Mouse (Mus musculus) forebrain, postnatal 0 days (tissue): ENCODE measurements around the gene Tnfrsf1a. TPM values are rescaled to one million over a fixed set of nuclear protein-coding genes. Genes with fewer than 3 reads are reported as not detected.
A peak's percentile ranks its signal among the peaks of the same experiment; 100 is the strongest.

Source experiments
- ATAC-seq: fragments of 200-750 bp; cut with Nextera tagmentation; 2 replicates; pipeline ENCODE4 v1.8.0; 2017; ENCODE audit warnings: mild to moderate bottlenecking, moderate library complexity
- DNase-seq: peaks from one replicate; pipeline ENCODE4 v3.0.0-alpha.2; 2015
- H3K27ac ChIP-seq: fragments of 300-500 bp; sonication (generic); 2 replicates; pipeline ENCODE4 v1.5.1; 2014; ENCODE audit warnings: low read depth, mild to moderate bottlenecking, antibody characterized with exemption, low read length, moderate library complexity, mixed read lengths
- H3K27me3 ChIP-seq: fragments of 300-500 bp; sonication (generic); 2 replicates; pipeline ENCODE4 v1.6.1; 2014; ENCODE audit warnings: mild to moderate bottlenecking, low read length, mixed read lengths; ENCODE audit not compliant: insufficient read depth
- H3K36me3 ChIP-seq: fragments of 300-500 bp; sonication (generic); 2 replicates; pipeline ENCODE4 v1.6.1; 2014; ENCODE audit warnings: mild to moderate bottlenecking, moderate library complexity; ENCODE audit not compliant: insufficient read depth
- H3K4me1 ChIP-seq: fragments of 300-500 bp; sonication (generic); 2 replicates; pipeline ENCODE4 v1.6.1; 2014; ENCODE audit warnings: antibody characterized with exemption; ENCODE audit not compliant: insufficient read depth
- H3K4me2 ChIP-seq: fragments of 300-500 bp; sonication (generic); 2 replicates; pipeline ENCODE4 v1.6.1; 2014; ENCODE audit warnings: low read depth, mild to moderate bottlenecking, moderate library complexity
- H3K4me3 ChIP-seq: fragments of 300-500 bp; sonication (generic); 2 replicates; pipeline ENCODE4 v1.5.1; 2014; ENCODE audit warnings: low read depth, low read length, mixed read lengths
- H3K9ac ChIP-seq: fragments of 300-500 bp; sonication (generic); 2 replicates; pipeline ENCODE4 v1.6.1; 2014; ENCODE audit warnings: mild to moderate bottlenecking
- H3K9me3 ChIP-seq: fragments of 300-500 bp; sonication (generic); 2 replicates; pipeline ENCODE4 v1.6.1; 2016; ENCODE audit warnings: low read length
- CTCF ChIP-seq: sonication (generic); IDR thresholded peaks from 2 replicates; pipeline ENCODE4 v1.5.1; 2016; ENCODE audit warnings: antibody characterized with exemption, control low read depth, low read depth
- WGBS: fragments of 180-500 bp; shearing (Covaris S2); extraction: QIAGEN DNeasy Blood & Tissue Kit; methylation state at CpG from one replicate; pipeline ENCODE4 v1.1.7; 2014; 5-methylcytosine and 5-hydroxymethylcytosine counted together
- polyA plus RNA-seq: library from polyadenylated mRNA; unstranded; fragments of >200 nt; fragmentation: Nextera tagmentation; extraction: Ambion mirVana; gene quantifications from 2 replicates; pipeline ENCODE4 v1.2.1, GENCODE M21; 2015
- total RNA-seq: library from RNA; depleted of rRNA; stranded (reverse); fragments of >200 nt; gene quantifications from 2 replicates; pipeline ENCODE4 v1.2.3, GENCODE M21; 2014

The Tnfrsf1a gene
- total and polyA plus RNA-seq, 2 experiments from 2014 or later, result 12.1 to 13.2 TPM

GRCm38 (mm10) chr6:125340244-125340643 lies 8.9 kb upstream of the Tnfrsf1a start:
- WGBS, result 66% methylated on average over 5 of the region's 5 CpGs

DNA sequence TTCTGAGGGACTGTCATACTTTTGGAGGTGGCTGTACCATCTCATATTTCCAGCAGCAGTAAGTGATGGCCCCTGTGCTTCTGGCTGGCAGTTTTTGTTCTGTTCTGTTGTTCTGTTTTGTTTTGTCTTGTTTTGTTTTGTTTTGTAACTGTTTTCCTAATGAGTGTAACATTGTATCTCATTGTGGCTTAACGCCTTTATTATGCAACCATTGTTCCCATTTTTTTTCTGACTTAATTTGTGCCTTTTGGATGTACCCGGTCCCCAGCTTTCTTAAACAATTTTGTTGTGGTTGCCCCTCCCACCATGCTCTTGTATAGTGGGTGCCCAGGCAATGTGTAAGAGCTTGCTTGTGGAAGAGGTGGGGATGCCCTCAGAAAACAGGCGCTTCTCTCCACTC lies 7.0 kb upstream of the Tnfrsf1a start:
- TF ChIP-seq CTCF, result no peak
- Histone ChIP-seq H3K36me3 (no peaks in the 10 kb centered on the region), H3K27ac (no peak overlapping the region), H3K4me1 (no peaks in the 10 kb centered on the region), H3K9me3 (no peaks in the 10 kb centered on the region), H3K27me3 (no peaks in the 10 kb centered on the region), H3K4me3 (no peak overlapping the region), H3K4me2 (no peak overlapping the region), H3K9ac (no peak overlapping the region)
- 59% methylated on average over 3 of the region's 3 CpGs for WGBS
- DNase-seq (no peak), ATAC-seq (no peak)

More at GRCm38 (mm10) chr6:125340244-125340643, 8.9 kb upstream of the Tnfrsf1a start:
- no peak for TF ChIP-seq CTCF
- Histone ChIP-seq H3K27me3 (no peaks in the 10 kb centered on the region), H3K36me3 (no peaks in the 10 kb centered on the region), H3K4me3 (no peak overlapping the region), H3K9ac (no peak overlapping the region), H3K4me2 (no peak overlapping the region), H3K4me1 (no peaks in the 10 kb centered on the region), H3K9me3 (no peaks in the 10 kb centered on the region), H3K27ac (no peak overlapping the region)
- DNase-seq (no peak), ATAC-seq (no peak)

GRCm38 (mm10) chr6:125344084-125344483 lies 5.1 kb upstream of the Tnfrsf1a start:
- H3K9ac ChIP-seq, result no peak overlapping the region
- 24% methylated on average over 8 of the region's 8 CpGs for WGBS
- no peak overlapping the region for H3K27ac ChIP-seq
- ATAC-seq (no peak), DNase-seq (no peak)
- no peaks in the 10 kb centered on the region for H3K27me3 ChIP-seq
- no peaks in the 10 kb centered on the region for H3K36me3 ChIP-seq
- no peaks in the 10 kb centered on the region for H3K9me3 ChIP-seq
- TF ChIP-seq CTCF, result no peak
- no peak overlapping the region for H3K4me2 ChIP-seq
- no peak overlapping the region for H3K4me3 ChIP-seq
- no peaks in the 10 kb centered on the region for H3K4me1 ChIP-seq

GRCm38 (mm10) chr6:125344866-125345265 lies 4.3 kb upstream of the Tnfrsf1a start:
- H3K9ac ChIP-seq, result no peak overlapping the region
- TF ChIP-seq CTCF, result no peak
- H3K27ac ChIP-seq, result no peak overlapping the region
- ATAC-seq, result no peak
- H3K4me3 ChIP-seq, result no peak overlapping the region
- H3K36me3 ChIP-seq, result no peaks in the 10 kb centered on the region
- H3K9me3 ChIP-seq, result no peaks in the 10 kb centered on the region
- 69% methylated on average over 4 of the region's 4 CpGs for WGBS
- no peaks in the 10 kb centered on the region for H3K27me3 ChIP-seq
- H3K4me1 ChIP-seq, result no peaks in the 10 kb centered on the region
- no peak overlapping the region for H3K4me2 ChIP-seq
- DNase-seq, result no peak

GRCm38 (mm10) chr6:125345625-125346024 lies 3.5 kb upstream of the Tnfrsf1a start:
- H3K9me3 ChIP-seq, result no peaks in the 10 kb centered on the region
- H3K4me1 ChIP-seq, result no peaks in the 10 kb centered on the region
- no peak for TF ChIP-seq CTCF
- H3K4me3 ChIP-seq, result no peak overlapping the region
- no peak overlapping the region for H3K27ac ChIP-seq
- ATAC-seq (no peak), DNase-seq (no peak)
- no peaks in the 10 kb centered on the region for H3K27me3 ChIP-seq
- H3K4me2 ChIP-seq, result no peak overlapping the region
- no peaks in the 10 kb centered on the region for H3K36me3 ChIP-seq
- 67% methylated on average over 1 of the region's 1 CpGs for WGBS
- H3K9ac ChIP-seq, result no peak overlapping the region

DNA sequence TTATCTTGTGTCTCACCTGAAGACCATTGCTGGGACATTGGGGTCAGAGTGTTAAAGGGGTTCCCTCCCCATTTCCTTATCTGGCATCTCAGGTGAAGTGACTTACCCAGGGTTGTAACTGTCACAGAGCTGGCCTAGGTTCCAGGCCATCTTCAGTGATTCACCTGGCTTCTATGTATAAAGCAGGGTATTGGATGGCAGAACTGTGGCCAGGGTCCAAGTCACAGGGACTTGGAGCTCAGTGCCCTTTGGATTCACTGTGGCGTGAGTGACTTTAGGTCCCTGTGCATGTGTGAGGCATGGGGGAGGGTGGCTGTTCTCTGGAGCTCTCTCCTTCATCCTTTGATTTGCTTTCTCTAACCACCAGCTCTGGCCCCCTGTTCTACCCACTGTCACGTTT lies 3.1 kb upstream of the Tnfrsf1a start:
- no peak overlapping the region for H3K4me3 ChIP-seq
- WGBS, result 61% methylated on average over 2 of the region's 2 CpGs
- H3K4me1 ChIP-seq, result no peaks in the 10 kb centered on the region

DNA sequence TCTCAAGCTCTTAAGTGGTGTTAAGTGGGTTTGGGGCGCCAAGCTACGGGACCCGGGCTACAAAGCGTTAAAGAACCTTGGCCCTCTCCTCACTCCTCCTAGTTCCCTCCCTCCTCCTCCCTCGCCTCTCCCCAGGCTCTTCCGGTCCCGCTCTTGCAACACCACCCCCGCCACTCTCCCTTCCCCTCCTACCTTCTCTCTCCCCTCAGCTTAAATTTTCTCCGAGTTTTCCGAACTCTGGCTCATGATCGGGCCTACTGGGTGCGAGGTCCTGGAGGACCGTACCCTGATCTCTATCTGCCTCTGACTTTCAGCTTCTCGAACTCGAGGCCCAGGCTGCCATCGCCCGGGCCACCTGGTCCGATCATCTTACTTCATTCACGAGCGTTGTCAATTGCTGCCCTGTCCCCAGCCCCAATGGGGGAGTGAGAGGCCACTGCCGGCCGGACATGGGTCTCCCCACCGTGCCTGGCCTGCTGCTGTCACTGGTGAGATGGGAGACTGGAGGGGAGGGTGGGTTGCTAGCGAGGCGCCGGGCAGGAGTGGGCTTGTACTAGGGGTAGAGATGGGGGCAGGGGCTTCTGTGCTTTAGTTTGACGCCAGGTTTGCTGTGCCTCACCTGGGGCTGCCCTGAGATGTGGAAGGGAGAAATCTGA lies 541 bp downstream of the Tnfrsf1a start:
- Histone ChIP-seq H3K27me3 (no peaks in the 10 kb centered on the region), H3K9ac (peak overlapping the region; percentile 14), H3K4me2 (peak overlapping the region; percentile 46), H3K9me3 (no peaks in the 10 kb centered on the region), H3K4me1 (no peaks in the 10 kb centered on the region), H3K4me3 (peak overlapping the region; percentile 34), H3K36me3 (no peaks in the 10 kb centered on the region), H3K27ac (no peak overlapping the region)
- peak; percentile 68; the same call in 1 of the 2 replicates for ATAC-seq
- peak; percentile 36 for DNase-seq
- no peak for TF ChIP-seq CTCF
- 3% methylated on average over 27 of the region's 27 CpGs for WGBS

More for the DNA sequence above, 3.1 kb upstream of the Tnfrsf1a start:
- Histone ChIP-seq H3K27ac (no peak overlapping the region), H3K27me3 (no peaks in the 10 kb centered on the region), H3K36me3 (no peaks in the 10 kb centered on the region), H3K9me3 (no peaks in the 10 kb centered on the region), H3K4me2 (no peak overlapping the region), H3K9ac (no peak overlapping the region)
- ATAC-seq, result no peak
- DNase-seq, result no peak
- TF ChIP-seq CTCF, result no peak
